Mouse (Mus musculus) urinary bladder, postnatal 25 days (tissue): ENCODE measurements around the gene Eed.
"Not testable (repeated sequence)": the region's sequence is repeated elsewhere in the genome, so short reads cannot be mapped to it uniquely, and the experiment has no call there.

Experiments used
- DNase-seq: peaks from one replicate; pipeline ENCODE4 v3.0.0; 2022; ENCODE audit warnings: low spot score

The Eed gene

GRCm38 (mm10) chr7:89980485-89981422 lies at the start of gene Eed:
Gene Eed (minus strand): TSS chr7:89980983.
- DNase-seq: peak; percentile 94

GRCm38 (mm10) chr7:90029548-90030485 lies 49.0 kb upstream of the Eed start:
- no peak for DNase-seq

GRCm38 (mm10) chr7:90028888-90029547 lies 48.2 kb upstream of the Eed start:
- DNase-seq: no peak

- DNase-seq: no peak
Measured at GRCm38 (mm10) chr7:90024975-90025374, 44.2 kb upstream of the Eed start.

GRCm38 (mm10) chr7:90022974-90023707 lies 42.4 kb upstream of the Eed start:
- DNase-seq: no peak

GRCm38 (mm10) chr7:90020331-90020730 lies 39.5 kb upstream of the Eed start:
- DNase-seq: no peak

GRCm38 (mm10) chr7:90019570-90019969 lies 38.8 kb upstream of the Eed start:
- no peak for DNase-seq

- DNase-seq: no peak
Measured at GRCm38 (mm10) chr7:90016930-90017588, 36.3 kb upstream of the Eed start.

GRCm38 (mm10) chr7:90016459-90016858 lies 35.7 kb upstream of the Eed start:
- no peak for DNase-seq

- DNase-seq: no peak
Measured at GRCm38 (mm10) chr7:90006667-90007653, 26.2 kb upstream of the Eed start.

- no peak for DNase-seq
Measured at GRCm38 (mm10) chr7:90004781-90005180, 24.0 kb upstream of the Eed start.

- DNase-seq: no peak
Measured at GRCm38 (mm10) chr7:90002375-90002774, 21.6 kb upstream of the Eed start.

GRCm38 (mm10) chr7:89999491-89999890 lies 18.7 kb upstream of the Eed start:
- DNase-seq: no peak

- no peak for DNase-seq
Measured at GRCm38 (mm10) chr7:89998624-89999006, 17.8 kb upstream of the Eed start.

GRCm38 (mm10) chr7:89998006-89998623 lies 17.3 kb upstream of the Eed start:
- DNase-seq: peak; percentile 43

- not testable (repeated sequence) for DNase-seq
Measured at GRCm38 (mm10) chr7:89997526-89997925, 16.7 kb upstream of the Eed start.

GRCm38 (mm10) chr7:89993091-89993490 lies 12.3 kb upstream of the Eed start:
- DNase-seq: no peak

GRCm38 (mm10) chr7:89984421-89984820 lies 3.6 kb upstream of the Eed start:
- DNase-seq: no peak

GRCm38 (mm10) chr7:89983441-89983840 lies 2.7 kb upstream of the Eed start:
- no peak for DNase-seq
